Mouse (Mus musculus) liver, embryonic 14.5 days (tissue): Measurements from ENCODE around the gene Rcsd1. TPM values are rescaled to one million over a fixed set of nuclear protein-coding genes. Genes with fewer than 3 reads are reported as not detected.
"Not testable (repeated sequence)": the region's sequence is repeated elsewhere in the genome, so short reads cannot be mapped to it uniquely, and the experiment has no call there.

ENCODE experiments used
- ATAC-seq: fragments of 200-750 bp; cut with Nextera tagmentation; 2 replicates; pipeline ENCODE4 v1.8.0; 2017; ENCODE audit warnings: moderate number of reproducible peaks, mild to moderate bottlenecking, moderate library complexity; ENCODE audit not compliant: insufficient read depth
- DNase-seq, 3 experiments: peaks; one replicate each; pipeline ENCODE4 v3.0.0-alpha.2; 2012 to 2013; ENCODE audit warnings: low read depth in 3 of 3, low spot score in 3 of 3
- H3K27ac ChIP-seq: fragments of 300-500 bp; sonication (generic); 2 replicates; pipeline ENCODE4 v1.5.1; 2014; ENCODE audit warnings: moderate library complexity, mild to moderate bottlenecking, control low read depth, inconsistent platforms
- H3K27me3 ChIP-seq: fragments of 300-500 bp; sonication (generic); 2 replicates; pipeline ENCODE4 v1.6.1; 2014; ENCODE audit warnings: mild to moderate bottlenecking, low read length, moderate library complexity; ENCODE audit not compliant: control insufficient read depth, insufficient read depth
- H3K36me3 ChIP-seq: fragments of 300-500 bp; sonication (generic); replicated peaks from 2 replicates; pipeline ENCODE4 v1.6.1; 2014; ENCODE audit warnings: low read depth; ENCODE audit not compliant: control insufficient read depth, insufficient read depth
- H3K4me1 ChIP-seq, 2 experiments: fragments of 200-500 bp in 1 of 2; fragments of 300-500 bp in 1 of 2; sonication (generic) in 1 of 2; replicated peaks; 2 replicates each; pipeline ENCODE4 v1.6.1; 2012 to 2014; ENCODE audit warnings: antibody characterized with exemption in 1 of 2, inconsistent platforms in 1 of 2, low read length in 1 of 2; ENCODE audit not compliant: control insufficient read depth in 2 of 2, insufficient read depth in 2 of 2
- H3K4me2 ChIP-seq: fragments of 300-500 bp; sonication (generic); 2 replicates; pipeline ENCODE4 v1.6.1; 2014; ENCODE audit warnings: low read depth, mild to moderate bottlenecking, control low read depth, moderate library complexity
- H3K4me3 ChIP-seq, 2 experiments: fragments of 200-500 bp in 1 of 2; fragments of 300-500 bp in 1 of 2; sonication (generic) in 1 of 2; 2 replicates each; pipeline ENCODE4 v1.5.1; 2012 to 2014; ENCODE audit warnings: low read depth in 2 of 2, low read length in 2 of 2, mild to moderate bottlenecking in 2 of 2, control low read depth in 1 of 2, inconsistent platforms in 1 of 2, moderate library complexity in 1 of 2; ENCODE audit not compliant: insufficient read depth in 1 of 2
- H3K9ac ChIP-seq: fragments of 300-500 bp; sonication (generic); replicated peaks from 2 replicates; pipeline ENCODE4 v1.6.1; 2014; ENCODE audit warnings: mild to moderate bottlenecking, control low read depth, moderate library complexity
- H3K9me3 ChIP-seq: fragments of 300-500 bp; sonication (generic); 2 replicates; pipeline ENCODE4 v1.6.1; 2016; ENCODE audit warnings: low read length, mixed read lengths; ENCODE audit not compliant: control insufficient read depth
- CTCF ChIP-seq: IDR thresholded peaks from 2 replicates; pipeline ENCODE4 v1.5.1; 2016; ENCODE audit warnings: antibody characterized with exemption, low read depth, control low read depth
- EP300 ChIP-seq: IDR thresholded peaks from 2 replicates; pipeline ENCODE4 v1.6.1; 2016; ENCODE audit warnings: antibody characterized with exemption, low read depth
- WGBS: fragments of 180-500 bp; shearing (Covaris S2); extraction: QIAGEN DNeasy Blood & Tissue Kit; methylation state at CpG from one replicate; pipeline ENCODE4 v1.1.7; 2014; ENCODE audit not compliant: insufficient replicate concordance; 5-methylcytosine and 5-hydroxymethylcytosine counted together
- polyA plus RNA-seq, 2 experiments: library from polyadenylated mRNA; depleted of rRNA in 1 of 2; stranded (reverse) in 1 of 2; unstranded in 1 of 2; fragments of >200 nt; fragmentation: Nextera tagmentation in 1 of 2; extraction: Ambion mirVana in 1 of 2; gene quantifications; 2 replicates each; pipeline versions ENCODE4 v1.2.1 to v1.2.3; 2012 to 2014

Rcsd1 gene
- polyA plus RNA-seq, 2 experiments = 2.4 to 4.8 TPM

- no peak for TF ChIP-seq EP300
- no peak for TF ChIP-seq CTCF
- Histone ChIP-seq H3K4me1 (peaks cover 0 to 14% of the 10 kb centered on the region in 2 experiments; a peak in 2 of 4 replicates), H3K27ac (no peak overlapping the region), H3K4me2 (no peak overlapping the region), H3K4me3 (no peak overlapping the region), H3K36me3 (no peaks in the 10 kb centered on the region), H3K9me3 (no peaks in the 10 kb centered on the region), H3K9ac (no peak overlapping the region), H3K27me3 (no peaks in the 10 kb centered on the region)
- DNase-seq (no peak), ATAC-seq (no peak)
- 55% methylated on average over 6 of the region's 6 CpGs for WGBS
Observed at GRCm38 (mm10) chr1:165686349-165686748, 23.2 kb downstream of the Rcsd1 start.

- peak; percentile 42; the same call in 1 of the 2 replicates for ATAC-seq
- no peak overlapping the region for H3K9ac ChIP-seq
- no peak overlapping the region for H3K4me2 ChIP-seq
- no peak for DNase-seq
- no peaks in the 10 kb centered on the region for H3K36me3 ChIP-seq
- H3K4me3 ChIP-seq = no peak overlapping the region
- H3K27ac ChIP-seq = no peak overlapping the region
- no peaks in the 10 kb centered on the region for H3K27me3 ChIP-seq
- TF ChIP-seq CTCF (no peak), EP300 (no peak)
- 43% methylated on average over 15 of the region's 15 CpGs for WGBS
- H3K9me3 ChIP-seq = no peaks in the 10 kb centered on the region
- peaks cover 0 to 7% of the 10 kb centered on the region in 2 experiments; a peak in 1 of 4 replicates for H3K4me1 ChIP-seq
Observed at GRCm38 (mm10) chr1:165684261-165685203, 25.0 kb downstream of the Rcsd1 start.

GRCm38 (mm10) chr1:165682056-165682853, 27.3 kb downstream of the Rcsd1 start:
- H3K27ac ChIP-seq = no peak overlapping the region
- TF ChIP-seq CTCF = no peak
- TF ChIP-seq EP300 = no peak
- no peak overlapping the region for H3K4me2 ChIP-seq
- WGBS = 53% methylated on average over 18 of the region's 18 CpGs
- H3K36me3 ChIP-seq = no peaks in the 10 kb centered on the region
- no peaks in the 10 kb centered on the region for H3K9me3 ChIP-seq
- DNase-seq (no peak), ATAC-seq (no peak)
- H3K9ac ChIP-seq = no peak overlapping the region
- peaks cover 0 to 7% of the 10 kb centered on the region in 2 experiments; a peak in 1 of 4 replicates for H3K4me1 ChIP-seq
- H3K27me3 ChIP-seq = no peaks in the 10 kb centered on the region
- H3K4me3 ChIP-seq = no peak overlapping the region

- TF ChIP-seq CTCF = peak; percentile 32; the same call in 1 of the 2 replicates
- no peak for TF ChIP-seq EP300
- Histone ChIP-seq H3K4me3 (no peak overlapping the region), H3K4me2 (no peak overlapping the region), H3K27ac (no peak overlapping the region), H3K4me1 (peaks cover 0 to 7% of the 10 kb centered on the region in 2 experiments; a peak in 1 of 4 replicates), H3K9ac (no peak overlapping the region), H3K9me3 (no peaks in the 10 kb centered on the region), H3K36me3 (no peaks in the 10 kb centered on the region), H3K27me3 (no peaks in the 10 kb centered on the region)
- DNase-seq = no peak
- ATAC-seq = no peak
- WGBS = 29% methylated on average over 13 of the region's 13 CpGs
Observed at GRCm38 (mm10) chr1:165681045-165681794, 28.3 kb downstream of the Rcsd1 start.

- H3K36me3 ChIP-seq, H3K27ac ChIP-seq, H3K4me1 ChIP-seq, ATAC-seq, H3K4me3 ChIP-seq, DNase-seq, H3K9ac ChIP-seq, H3K27me3 ChIP-seq, H3K9me3 ChIP-seq, H3K4me2 ChIP-seq: not testable (repeated sequence)
Observed at GRCm38 (mm10) chr1:165680086-165680485, 29.5 kb downstream of the Rcsd1 start.
